Mouse (Mus musculus): Measurements from ENCODE around the gene Iffo1. TPM values are rescaled to one million over a fixed set of nuclear protein-coding genes. Genes with fewer than 3 reads are reported as not detected.

The Iffo1 gene
- polyA plus RNA-seq, 1 experiment, result 58.0 TPM

- TF ChIP-seq POLR2A (IDR thresholded peaks at IDR 0.05; ENCODE audit: low read depth, low read length) (no peak), CTCF (IDR thresholded peaks at IDR 0.05; ENCODE audit: extremely low read depth, insufficient read depth, insufficient read length, insufficient replicate concordance) (no peak)
- peak overlapping the region; percentile 95 for H3K27ac ChIP-seq (ENCODE audit: insufficient read depth, low read length)
- peaks cover 19% of the 10 kb centered on the region for H3K4me1 ChIP-seq (ENCODE audit: control insufficient read depth, insufficient read depth, insufficient read length)
- H3K4me3 ChIP-seq (ENCODE audit: extremely low read depth, insufficient read depth, insufficient read length), result peak overlapping the region; percentile 23; the same call in 1 of the 2 replicates
- DNase-seq (ENCODE audit: low read depth in 1 of 2, low spot score in 2 of 2), result no peak
- H3K36me3 ChIP-seq (ENCODE audit: control insufficient read depth, insufficient read depth, low read length), result peaks cover 32% of the 10 kb centered on the region
- H3K27me3 ChIP-seq (ENCODE audit: control insufficient read depth, insufficient read depth, low read length), result no peaks in the 10 kb centered on the region
- 43% methylated on average over 3 of the region's 3 CpGs for WGBS
Measured at GRCm38 (mm10) chr6:125098513-125098912, 46.5 kb upstream of the Iffo1 start.

DNA sequence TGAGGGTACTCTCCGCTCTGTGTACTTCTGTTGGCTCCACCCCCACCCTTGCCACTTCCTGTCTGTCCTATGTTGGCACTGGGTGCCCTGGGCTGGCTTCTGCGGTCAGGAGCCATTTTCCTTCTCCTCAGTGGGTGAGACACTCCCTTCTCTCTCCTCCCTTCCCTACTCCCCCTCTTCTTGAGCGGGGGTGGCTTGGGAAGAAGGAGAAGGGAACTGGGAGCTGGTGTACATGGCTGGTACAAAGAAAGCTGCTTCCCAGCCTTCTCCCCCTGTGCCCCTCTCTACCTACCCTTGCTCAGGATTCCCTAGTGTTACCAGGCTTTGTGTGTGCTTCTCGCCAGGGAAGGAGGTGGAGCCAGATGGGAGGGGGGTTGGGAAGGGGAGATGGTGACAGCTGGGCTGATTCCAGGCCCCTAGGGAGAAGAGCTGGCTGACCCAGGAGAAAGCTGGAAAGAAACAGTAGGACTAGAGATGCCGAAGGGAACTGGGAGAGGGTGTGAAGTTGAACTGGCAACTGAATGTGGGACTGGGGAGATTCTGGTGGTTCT lies 45.5 kb upstream of the Iffo1 start:
- peak overlapping the region; percentile 41; the same call in 1 of the 2 replicates for H3K4me3 ChIP-seq (ENCODE audit: extremely low read depth, insufficient read depth, insufficient read length)
- H3K36me3 ChIP-seq (ENCODE audit: control insufficient read depth, insufficient read depth, low read length), result peaks cover 37% of the 10 kb centered on the region
- DNase-seq (ENCODE audit: low read depth in 1 of 2, low spot score in 2 of 2), result peak in 1 of 2 experiments; percentile 73

GRCm38 (mm10) chr6:125101444-125101843 lies 43.6 kb upstream of the Iffo1 start:
- no peak for DNase-seq (ENCODE audit: low read depth in 1 of 2, low spot score in 2 of 2)
- H3K36me3 ChIP-seq (ENCODE audit: control insufficient read depth, insufficient read depth, low read length), result peaks cover 51% of the 10 kb centered on the region
- TF ChIP-seq POLR2A (IDR thresholded peaks at IDR 0.05; ENCODE audit: low read depth, low read length) (no peak), CTCF (IDR thresholded peaks at IDR 0.05; ENCODE audit: extremely low read depth, insufficient read depth, insufficient read length, insufficient replicate concordance) (no peak)
- no peaks in the 10 kb centered on the region for H3K27me3 ChIP-seq (ENCODE audit: control insufficient read depth, insufficient read depth, low read length)
- no peak overlapping the region for H3K4me3 ChIP-seq (ENCODE audit: extremely low read depth, insufficient read depth, insufficient read length)
- H3K4me1 ChIP-seq (ENCODE audit: control insufficient read depth, insufficient read depth, insufficient read length), result peaks cover 19% of the 10 kb centered on the region; the same call in 1 of the 2 replicates
- 93% methylated on average over 9 of the region's 9 CpGs for WGBS
- no peak overlapping the region for H3K27ac ChIP-seq (ENCODE audit: insufficient read depth, low read length)

More for the DNA sequence above, 45.5 kb upstream of the Iffo1 start:
- Histone ChIP-seq H3K27ac (ENCODE audit: insufficient read depth, low read length) (peak overlapping the region; percentile 95), H3K27me3 (ENCODE audit: control insufficient read depth, insufficient read depth, low read length) (no peaks in the 10 kb centered on the region), H3K4me1 (ENCODE audit: control insufficient read depth, insufficient read depth, insufficient read length) (peaks cover 19% of the 10 kb centered on the region)
- TF ChIP-seq POLR2A (IDR thresholded peaks at IDR 0.05; ENCODE audit: low read depth, low read length) (no peak), CTCF (IDR thresholded peaks at IDR 0.05; ENCODE audit: extremely low read depth, insufficient read depth, insufficient read length, insufficient replicate concordance) (no peak)
- WGBS, result 19% methylated on average over 5 of the region's 5 CpGs

- WGBS, result 82% methylated on average over 4 of the region's 4 CpGs
- no peaks in the 10 kb centered on the region for H3K27me3 ChIP-seq (ENCODE audit: control insufficient read depth, insufficient read depth, low read length)
- H3K4me1 ChIP-seq (ENCODE audit: control insufficient read depth, insufficient read depth, insufficient read length), result peaks cover 6% of the 10 kb centered on the region; the same call in 1 of the 2 replicates
- no peak for DNase-seq (ENCODE audit: low read depth in 1 of 2, low spot score in 2 of 2)
- TF ChIP-seq POLR2A (IDR thresholded peaks at IDR 0.05; ENCODE audit: low read depth, low read length) (no peak), CTCF (IDR thresholded peaks at IDR 0.05; ENCODE audit: extremely low read depth, insufficient read depth, insufficient read length, insufficient replicate concordance) (no peak)
- no peak overlapping the region for H3K27ac ChIP-seq (ENCODE audit: insufficient read depth, low read length)
- H3K36me3 ChIP-seq (ENCODE audit: control insufficient read depth, insufficient read depth, low read length), result peaks cover 77% of the 10 kb centered on the region
- H3K4me3 ChIP-seq (ENCODE audit: extremely low read depth, insufficient read depth, insufficient read length), result no peak overlapping the region
Measured at GRCm38 (mm10) chr6:125104223-125104622, 40.8 kb upstream of the Iffo1 start.

DNA sequence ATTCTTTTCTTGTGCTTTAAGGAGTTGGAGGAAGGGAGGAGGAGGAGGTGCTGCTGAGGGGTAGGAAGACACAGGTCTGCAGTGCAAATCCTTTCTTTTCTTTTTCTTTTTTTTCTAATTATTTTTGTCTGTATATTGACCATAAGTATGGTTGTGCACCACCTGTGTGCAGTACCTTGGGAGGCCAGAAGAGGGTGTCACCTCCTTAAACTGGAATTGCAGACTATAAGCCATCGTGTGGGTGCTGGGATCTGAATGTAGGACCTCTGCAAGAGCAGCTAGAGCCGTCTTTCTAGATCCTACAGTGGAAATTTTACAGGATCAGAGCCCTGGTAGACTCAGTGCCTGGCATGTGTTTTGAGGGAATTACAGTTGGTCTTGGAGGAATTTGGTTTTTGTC lies 37.3 kb upstream of the Iffo1 start:
- WGBS, result 93% methylated on average over 2 of the region's 2 CpGs
- Histone ChIP-seq H3K27ac (ENCODE audit: insufficient read depth, low read length) (no peak overlapping the region), H3K4me1 (ENCODE audit: control insufficient read depth, insufficient read depth, insufficient read length) (no peaks in the 10 kb centered on the region), H3K27me3 (ENCODE audit: control insufficient read depth, insufficient read depth, low read length) (no peaks in the 10 kb centered on the region), H3K36me3 (ENCODE audit: control insufficient read depth, insufficient read depth, low read length) (peaks cover 80% of the 10 kb centered on the region), H3K4me3 (ENCODE audit: extremely low read depth, insufficient read depth, insufficient read length) (no peak overlapping the region)
- DNase-seq (ENCODE audit: low read depth in 1 of 2, low spot score in 2 of 2), result no peak
- TF ChIP-seq POLR2A (IDR thresholded peaks at IDR 0.05; ENCODE audit: low read depth, low read length), result no peak
- no peak for TF ChIP-seq CTCF (IDR thresholded peaks at IDR 0.05; ENCODE audit: extremely low read depth, insufficient read depth, insufficient read length, insufficient replicate concordance)

- 95% methylated on average over 14 of the region's 14 CpGs for WGBS
- Histone ChIP-seq H3K27me3 (ENCODE audit: control insufficient read depth, insufficient read depth, low read length) (no peaks in the 10 kb centered on the region), H3K4me1 (ENCODE audit: control insufficient read depth, insufficient read depth, insufficient read length) (no peaks in the 10 kb centered on the region), H3K36me3 (ENCODE audit: control insufficient read depth, insufficient read depth, low read length) (peaks cover 85% of the 10 kb centered on the region), H3K27ac (ENCODE audit: insufficient read depth, low read length) (no peak overlapping the region), H3K4me3 (ENCODE audit: extremely low read depth, insufficient read depth, insufficient read length) (no peak overlapping the region)
- TF ChIP-seq POLR2A (IDR thresholded peaks at IDR 0.05; ENCODE audit: low read depth, low read length) (no peak), CTCF (IDR thresholded peaks at IDR 0.05; ENCODE audit: extremely low read depth, insufficient read depth, insufficient read length, insufficient replicate concordance) (no peak)
- DNase-seq (ENCODE audit: low read depth in 1 of 2, low spot score in 2 of 2), result no peak
Measured at GRCm38 (mm10) chr6:125109371-125109770, 35.7 kb upstream of the Iffo1 start.

DNA sequence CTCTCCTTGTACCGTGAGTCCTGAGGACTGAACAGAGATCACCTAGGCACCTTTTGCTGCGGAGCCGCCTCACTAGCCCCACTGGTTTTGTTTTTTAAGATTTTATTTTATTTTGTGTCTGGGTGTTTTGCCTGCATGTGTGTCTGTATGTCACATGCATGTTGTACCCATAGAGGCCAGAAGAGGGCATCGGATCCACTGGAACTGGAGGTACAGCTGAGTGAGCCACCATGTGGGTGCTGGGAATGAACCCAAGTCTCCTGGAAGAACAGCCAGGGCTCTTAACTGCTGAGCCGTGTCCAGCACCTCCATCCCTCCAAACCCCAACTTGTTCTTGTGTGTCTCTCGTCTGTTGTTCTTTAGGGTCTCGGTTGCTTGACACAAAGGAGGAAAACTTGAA lies 34.1 kb upstream of the Iffo1 start:
- Histone ChIP-seq H3K27me3 (ENCODE audit: control insufficient read depth, insufficient read depth, low read length) (no peaks in the 10 kb centered on the region), H3K27ac (ENCODE audit: insufficient read depth, low read length) (no peak overlapping the region), H3K4me3 (ENCODE audit: extremely low read depth, insufficient read depth, insufficient read length) (no peak overlapping the region), H3K4me1 (ENCODE audit: control insufficient read depth, insufficient read depth, insufficient read length) (no peaks in the 10 kb centered on the region), H3K36me3 (ENCODE audit: control insufficient read depth, insufficient read depth, low read length) (peaks cover 78% of the 10 kb centered on the region)
- DNase-seq (ENCODE audit: low read depth in 1 of 2, low spot score in 2 of 2), result peak in 1 of 2 experiments; percentile 38
- TF ChIP-seq CTCF (IDR thresholded peaks at IDR 0.05; ENCODE audit: extremely low read depth, insufficient read depth, insufficient read length, insufficient replicate concordance) (no peak), POLR2A (IDR thresholded peaks at IDR 0.05; ENCODE audit: low read depth, low read length) (no peak)
- 94% methylated on average over 7 of the region's 7 CpGs for WGBS

Measured in spleen, adult 2 months (tissue).